Mouse (Mus musculus) stomach, postnatal 0 days (tissue): ENCODE data around the gene Epas1. TPM values are rescaled to one million over a fixed set of nuclear protein-coding genes. Genes with fewer than 3 reads are reported as not detected.

ENCODE experiments used
- ATAC-seq: fragments of 200-750 bp; cut with Nextera tagmentation; 2 replicates; pipeline ENCODE4 v1.8.0; 2017; ENCODE audit not compliant: low FRiP score, low TSS enrichment
- DNase-seq: peaks from one replicate; pipeline ENCODE4 v3.0.0-alpha.2; 2016; ENCODE audit warnings: low spot score
- H3K27ac ChIP-seq: fragments of 300-500 bp; sonication (generic); replicated peaks from 2 replicates; pipeline ENCODE4 v1.5.1; 2014; ENCODE audit warnings: mild to moderate bottlenecking, control low read depth
- H3K27me3 ChIP-seq: fragments of 300-500 bp; sonication (generic); 2 replicates; pipeline ENCODE4 v1.6.1; 2014; ENCODE audit warnings: low read length; ENCODE audit not compliant: control insufficient read depth, insufficient read depth
- H3K36me3 ChIP-seq: fragments of 300-500 bp; sonication (generic); 2 replicates; pipeline ENCODE4 v1.6.1; 2014; ENCODE audit warnings: low read length, mixed read lengths; ENCODE audit not compliant: control insufficient read depth, insufficient read depth
- H3K4me1 ChIP-seq: fragments of 300-500 bp; sonication (generic); replicated peaks from 2 replicates; pipeline ENCODE4 v1.6.1; 2014; ENCODE audit warnings: antibody characterized with exemption; ENCODE audit not compliant: control insufficient read depth, insufficient read depth
- H3K4me2 ChIP-seq: fragments of 300-500 bp; sonication (generic); replicated peaks from 2 replicates; pipeline ENCODE4 v1.6.1; 2014; ENCODE audit warnings: low read depth, mild to moderate bottlenecking, control low read depth, moderate library complexity
- H3K4me3 ChIP-seq: fragments of 300-500 bp; sonication (generic); 2 replicates; pipeline ENCODE4 v1.5.1; 2014; ENCODE audit warnings: low read depth, low read length, control low read depth
- H3K9ac ChIP-seq: fragments of 300-500 bp; sonication (generic); 2 replicates; pipeline ENCODE4 v1.6.1; 2014; ENCODE audit warnings: mild to moderate bottlenecking, low read length, control low read depth, mixed read lengths
- H3K9me3 ChIP-seq: fragments of 300-500 bp; sonication (generic); 2 replicates; pipeline ENCODE4 v1.6.1; 2016; ENCODE audit warnings: low read length; ENCODE audit not compliant: control insufficient read depth
- CTCF ChIP-seq: IDR thresholded peaks from 2 replicates; pipeline ENCODE4 v1.5.1; 2016; ENCODE audit warnings: antibody characterized with exemption, low read depth, mild to moderate bottlenecking, moderate library complexity
- EP300 ChIP-seq: optimal IDR thresholded peaks from 2 replicates; pipeline ENCODE3; 2016; ENCODE audit warnings: antibody characterized with exemption
- WGBS: fragments of 180-500 bp; shearing (Covaris S2); extraction: QIAGEN DNeasy Blood & Tissue Kit; methylation state at CpG from one replicate; pipeline ENCODE4 v1.1.7; 2014; 5-methylcytosine and 5-hydroxymethylcytosine counted together
- polyA plus RNA-seq: library from polyadenylated mRNA; unstranded; fragments of >200 nt; fragmentation: Nextera tagmentation; extraction: Ambion mirVana; gene quantifications from 2 replicates; pipeline ENCODE4 v1.2.1, GENCODE M21; 2015

Gene Epas1
- polyA plus RNA-seq, 1 experiment from 2014 or later: 4.7 TPM

GRCm38 (mm10) chr17:86785612-86786011 lies 32.1 kb downstream of the Epas1 start:
- no peak for TF ChIP-seq EP300
- no peak for ATAC-seq

DNA sequence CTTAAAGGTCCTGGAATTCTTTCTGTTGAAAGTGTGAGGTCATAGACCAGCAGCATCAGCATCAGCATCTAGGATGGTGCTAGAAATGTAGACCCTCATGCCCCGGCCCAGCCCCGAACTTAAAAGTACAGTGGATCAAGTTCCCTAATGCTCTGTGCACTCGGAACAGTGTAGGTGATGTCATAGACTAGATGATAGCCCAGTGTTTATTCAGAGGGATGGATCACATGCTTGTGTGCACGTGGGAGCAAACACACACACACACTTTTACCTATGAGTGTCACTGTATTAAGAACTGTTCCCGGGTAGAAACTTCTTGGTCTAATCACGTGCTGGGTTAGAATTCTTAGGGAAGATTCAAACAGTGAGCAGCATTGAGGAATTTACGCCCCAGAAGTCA lies 33.0 kb downstream of the Epas1 start:
- no peak for TF ChIP-seq EP300
- TF ChIP-seq CTCF: no peak
- Histone ChIP-seq H3K36me3 (no peaks in the 10 kb centered on the region), H3K27me3 (no peaks in the 10 kb centered on the region), H3K4me2 (no peak overlapping the region), H3K4me3 (no peak overlapping the region), H3K27ac (no peak overlapping the region), H3K9ac (no peak overlapping the region), H3K9me3 (no peaks in the 10 kb centered on the region), H3K4me1 (no peaks in the 10 kb centered on the region)
- WGBS: 72% methylated on average over 7 of the region's 7 CpGs
- ATAC-seq (no peak), DNase-seq (no peak)

More at GRCm38 (mm10) chr17:86785612-86786011, 32.1 kb downstream of the Epas1 start:
- no peak for DNase-seq
- Histone ChIP-seq H3K9ac (no peak overlapping the region), H3K4me3 (no peak overlapping the region), H3K4me1 (no peaks in the 10 kb centered on the region), H3K27me3 (no peaks in the 10 kb centered on the region), H3K27ac (peak overlapping the region; percentile 58; the same call in 1 of the 2 replicates), H3K36me3 (no peaks in the 10 kb centered on the region), H3K9me3 (no peaks in the 10 kb centered on the region), H3K4me2 (no peak overlapping the region)
- 50% methylated on average over 7 of the region's 7 CpGs for WGBS

DNA sequence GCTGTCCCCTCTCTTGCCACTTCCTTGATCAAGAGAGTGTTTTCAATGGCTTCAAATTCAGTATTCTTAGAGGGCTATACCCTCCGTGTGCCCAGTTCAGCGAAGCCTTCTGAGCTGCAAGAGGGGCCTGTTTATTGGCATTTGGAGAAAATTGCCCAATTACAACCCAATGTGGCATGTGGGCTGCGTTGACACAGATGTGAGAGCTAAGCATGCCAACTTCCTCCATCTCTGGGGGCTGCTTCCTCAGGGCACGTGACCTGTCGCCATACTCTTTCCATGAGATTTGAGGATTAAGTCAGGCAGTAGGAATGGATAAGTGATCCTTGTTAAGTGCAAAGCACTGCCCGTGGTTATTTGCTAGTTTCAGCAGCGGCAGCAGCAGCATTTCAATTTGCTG lies 34.3 kb downstream of the Epas1 start:
- ATAC-seq: no peak
- no peak overlapping the region for H3K4me3 ChIP-seq
- H3K36me3 ChIP-seq: no peaks in the 10 kb centered on the region
- H3K27ac ChIP-seq: no peak overlapping the region
- DNase-seq: no peak
- TF ChIP-seq EP300 (no peak), CTCF (no peak)
- WGBS: 61% methylated on average over 7 of the region's 7 CpGs
- no peaks in the 10 kb centered on the region for H3K9me3 ChIP-seq
- H3K9ac ChIP-seq: no peak overlapping the region
- no peaks in the 10 kb centered on the region for H3K27me3 ChIP-seq
- H3K4me1 ChIP-seq: no peaks in the 10 kb centered on the region
- H3K4me2 ChIP-seq: no peak overlapping the region

GRCm38 (mm10) chr17:86788316-86788715 lies 34.8 kb downstream of the Epas1 start:
- no peak for DNase-seq
- Histone ChIP-seq H3K4me3 (no peak overlapping the region), H3K9ac (no peak overlapping the region), H3K4me1 (no peaks in the 10 kb centered on the region), H3K9me3 (no peaks in the 10 kb centered on the region), H3K36me3 (no peaks in the 10 kb centered on the region), H3K4me2 (no peak overlapping the region), H3K27me3 (no peaks in the 10 kb centered on the region), H3K27ac (no peak overlapping the region)
- TF ChIP-seq CTCF: no peak
- 70% methylated on average over 6 of the region's 6 CpGs for WGBS
- no peak for ATAC-seq

DNA sequence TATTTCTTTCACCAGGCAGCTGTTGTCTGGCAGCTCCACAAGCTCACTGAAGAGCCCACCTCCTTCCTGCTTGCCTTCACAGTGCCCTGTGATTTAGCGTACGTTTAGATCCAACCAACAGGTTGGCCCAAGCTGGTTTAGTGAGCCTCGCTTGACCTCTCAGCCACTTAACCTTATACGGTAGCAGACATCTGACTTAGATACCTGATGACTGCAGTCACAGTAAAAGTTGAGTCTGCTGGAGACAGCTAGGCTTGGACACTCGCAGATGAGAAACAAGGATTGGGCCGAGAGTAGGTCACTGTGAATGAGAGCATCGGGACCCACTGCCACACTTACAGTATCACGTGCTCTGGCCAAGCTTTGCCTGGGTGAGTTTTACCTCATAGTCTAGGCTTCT lies 38.4 kb downstream of the Epas1 start:
- ATAC-seq (no peak), DNase-seq (no peak)
- no peaks in the 10 kb centered on the region for H3K27me3 ChIP-seq
- H3K4me3 ChIP-seq: no peak overlapping the region
- no peaks in the 10 kb centered on the region for H3K9me3 ChIP-seq
- H3K4me1 ChIP-seq: no peaks in the 10 kb centered on the region
- H3K27ac ChIP-seq: no peak overlapping the region
- H3K4me2 ChIP-seq: no peak overlapping the region
- TF ChIP-seq CTCF (no peak), EP300 (no peak)
- H3K9ac ChIP-seq: no peak overlapping the region
- no peaks in the 10 kb centered on the region; the same call in 1 of the 2 replicates for H3K36me3 ChIP-seq
- WGBS: 85% methylated on average over 8 of the region's 8 CpGs

DNA sequence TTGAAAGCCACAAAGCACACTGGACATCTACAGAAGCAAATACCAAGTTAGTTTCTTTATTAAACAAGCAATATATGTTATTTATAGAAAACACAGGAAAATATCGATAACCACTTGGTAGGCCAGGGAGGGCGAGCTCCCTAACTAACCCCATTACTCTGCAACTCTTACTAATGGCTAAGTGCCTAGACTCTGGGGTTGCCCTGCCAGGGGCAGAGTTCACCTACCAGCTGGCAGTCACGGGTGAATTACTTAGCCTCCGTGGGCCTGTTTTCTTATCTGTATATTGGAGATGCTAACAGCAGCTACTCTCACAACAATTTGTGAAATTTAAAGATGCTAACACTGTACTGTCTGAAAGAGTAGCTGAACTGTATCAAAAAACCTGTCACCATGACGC lies 42.3 kb downstream of the Epas1 start:
- no peaks in the 10 kb centered on the region for H3K27me3 ChIP-seq
- H3K4me3 ChIP-seq: no peak overlapping the region
- ATAC-seq (no peak), DNase-seq (no peak)
- no peaks in the 10 kb centered on the region for H3K9me3 ChIP-seq
- TF ChIP-seq CTCF (no peak), EP300 (no peak)
- H3K9ac ChIP-seq: no peak overlapping the region
- no peak overlapping the region for H3K4me2 ChIP-seq
- H3K36me3 ChIP-seq: no peaks in the 10 kb centered on the region; the same call in 1 of the 2 replicates
- WGBS: 75% methylated on average over 5 of the region's 5 CpGs
- H3K27ac ChIP-seq: no peak overlapping the region
- H3K4me1 ChIP-seq: no peaks in the 10 kb centered on the region
